ENCODE assay signal across 8 mouse cellular contexts in the genomic region with DNA sequence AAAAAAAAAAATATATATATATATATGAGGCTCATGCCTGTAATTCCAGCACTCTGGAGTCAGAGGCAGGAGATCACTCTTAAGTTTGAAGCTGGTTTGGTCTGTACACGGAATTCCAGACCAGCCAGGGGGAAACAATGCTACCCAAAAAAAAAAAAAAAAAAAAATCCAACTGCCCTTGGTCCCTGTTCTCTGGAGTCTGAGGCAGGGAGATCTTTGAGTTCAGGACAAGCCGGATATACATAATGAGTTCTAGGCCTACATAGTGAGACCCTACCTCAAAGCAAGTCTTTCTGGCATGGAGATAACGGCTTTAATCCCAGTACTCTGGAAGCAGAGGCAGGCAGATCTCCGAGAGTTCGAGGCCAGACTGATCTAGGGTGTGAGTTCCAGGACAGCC. TPM values are rescaled to one million over a fixed set of nuclear protein-coding genes. Genes with fewer than 3 reads are reported as not detected.
DNase-seq lines count a peak whose midpoint lies in the region; ATAC-seq lines count a peak whose summit lies in the region.

No protein-coding gene starts in this region.

- no peak for ATAC-seq in hindbrain, embryonic 13.5 days (ENCODE audit: low FRiP score)
- ATAC-seq in midbrain, embryonic 13.5 days: peak; percentile 22; the same call in 1 of the 2 replicates

- peak overlapping the region; percentile 91; the same call in 1 of the 2 replicates for H3K9ac ChIP-seq in hindbrain, embryonic 13.5 days
- peak overlapping the region; percentile 88; the same call in 1 of the 2 replicates for H3K9ac ChIP-seq in midbrain, embryonic 13.5 days (replicated peaks)

- peaks cover 12% of the 10 kb centered on the region for H3K36me3 ChIP-seq in hindbrain, embryonic 13.5 days
- peaks cover 15% of the 10 kb centered on the region for H3K36me3 ChIP-seq in midbrain, embryonic 13.5 days

- no peaks in the 10 kb centered on the region for H3K27me3 ChIP-seq in hindbrain, embryonic 13.5 days
- no peaks in the 10 kb centered on the region for H3K27me3 ChIP-seq in midbrain, embryonic 13.5 days

- peak overlapping the region; percentile 90 for H3K27ac ChIP-seq in hindbrain, embryonic 13.5 days
- H3K27ac ChIP-seq in midbrain, embryonic 13.5 days: peak overlapping the region; percentile 89

- H3K9me3 ChIP-seq in hindbrain, embryonic 13.5 days: no peaks in the 10 kb centered on the region
- no peaks in the 10 kb centered on the region for H3K9me3 ChIP-seq in midbrain, embryonic 13.5 days

- peak overlapping the region; percentile 69 for H3K4me2 ChIP-seq in hindbrain, embryonic 13.5 days
- peak overlapping the region; percentile 58 for H3K4me2 ChIP-seq in midbrain, embryonic 13.5 days (replicated peaks)

- H3K4me3 ChIP-seq in hindbrain, embryonic 13.5 days: peak overlapping the region; percentile 73
- H3K4me3 ChIP-seq in midbrain, embryonic 13.5 days (replicated peaks): peak overlapping the region; percentile 74

- 69% methylated on average over 5 of the region's 5 CpGs for WGBS in hindbrain, embryonic 13.5 days
- WGBS in midbrain, embryonic 13.5 days: 74% methylated on average over 5 of the region's 5 CpGs

- H3K4me1 ChIP-seq in hindbrain, embryonic 13.5 days (replicated peaks): peaks cover 21% of the 10 kb centered on the region
- peaks cover 20% of the 10 kb centered on the region for H3K4me1 ChIP-seq in midbrain, embryonic 13.5 days (replicated peaks)

- peak; percentile 32 for DNase-seq in kidney, adult 11 months
- no peak for DNase-seq in kidney, postnatal 4 days
- peak; percentile 42 for DNase-seq in R1 (ENCODE audit: low read depth, low spot score)
- no peak for DNase-seq in yolk sac, embryonic 10.5 days (ENCODE audit: low spot score)
- no peak for DNase-seq in right cerebral cortex, postnatal 4 days
- no peak for DNase-seq in urinary bladder, adult 18-20 months (ENCODE audit: low spot score in 2 of 2)

RNA-seq across cellular contexts. Expression of a gene that starts 0.4 kb away (rescaled TPM):
- 65.0 and 68.5 TPM in 2 replicates for polyA plus RNA-seq in hindbrain, embryonic 13.5 days (2015; fragmentation: Nextera tagmentation; extraction: Ambion mirVana)
- polyA plus RNA-seq in midbrain, embryonic 13.5 days (2015; fragmentation: Nextera tagmentation; extraction: Ambion mirVana): 60.2 and 60.6 TPM in 2 replicates

RNA-seq across cellular contexts. Expression of a gene that starts 14.9 kb away (rescaled TPM):
- 1.7 and 2.1 TPM in 2 replicates for polyA plus RNA-seq in hindbrain, embryonic 13.5 days (2015; fragmentation: Nextera tagmentation; extraction: Ambion mirVana)
- 0.99 and 1.3 TPM in 2 replicates for polyA plus RNA-seq in midbrain, embryonic 13.5 days (2015; fragmentation: Nextera tagmentation; extraction: Ambion mirVana)

RNA-seq across cellular contexts. Expression of a gene that starts 18.8 kb away (rescaled TPM):
- 235 and 248 TPM in 2 replicates for polyA plus RNA-seq in hindbrain, embryonic 13.5 days (2015; fragmentation: Nextera tagmentation; extraction: Ambion mirVana)
- 227 and 229 TPM in 2 replicates for polyA plus RNA-seq in midbrain, embryonic 13.5 days (2015; fragmentation: Nextera tagmentation; extraction: Ambion mirVana)

RNA-seq across cellular contexts. Expression of a gene that starts 22.9 kb away (rescaled TPM):
- polyA plus RNA-seq in hindbrain, embryonic 13.5 days (2015; fragmentation: Nextera tagmentation; extraction: Ambion mirVana): 0.19 and 0.23 TPM in 2 replicates
- not detected in 2 replicates for polyA plus RNA-seq in midbrain, embryonic 13.5 days (2015; fragmentation: Nextera tagmentation; extraction: Ambion mirVana)

Comparison
In these comparisons a context has a peak if more than half of its experiments do, and no peak if none do; other contexts are left out.
1. DNase-seq: peak in kidney, adult 11 months (single experiment) and R1 (single experiment); none in kidney, postnatal 4 days (0 of 2), yolk sac, embryonic 10.5 days (single experiment), right cerebral cortex, postnatal 4 days (single experiment) and urinary bladder, adult 18-20 months (0 of 2).